Mouse (Mus musculus): Measurements from ENCODE around the gene Cspg5.

Cspg5 gene

DNA sequence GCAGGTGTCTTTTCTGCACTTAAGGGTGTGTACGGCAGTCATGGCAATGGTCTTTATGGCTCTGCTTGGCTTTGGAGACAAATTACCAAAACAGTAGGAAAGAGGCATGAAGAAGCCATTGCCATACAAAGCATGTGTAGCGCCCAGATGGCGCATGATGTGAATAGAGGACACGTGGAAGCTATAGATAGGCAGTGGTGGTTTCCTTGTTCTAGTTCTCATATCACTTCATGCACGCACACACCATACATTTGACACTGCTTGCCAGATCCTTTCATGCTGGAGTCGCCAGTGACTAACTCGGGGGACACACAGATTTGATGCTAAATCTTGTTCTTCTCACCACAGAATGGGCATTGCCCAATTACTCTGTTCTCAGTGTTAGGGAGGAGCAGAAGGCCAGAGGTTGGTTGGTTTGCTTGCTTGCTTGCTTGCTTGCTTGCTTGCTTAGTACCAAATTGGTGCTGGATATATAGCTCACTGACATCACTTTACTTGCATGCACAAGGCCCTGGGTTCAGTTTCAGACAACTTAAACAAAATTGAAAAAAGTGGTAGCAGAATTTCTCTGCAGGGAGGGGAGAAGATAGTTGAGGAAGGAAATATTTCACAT lies at the start of gene Cspg5:
Gene Cspg5, plus strand, starts transcription at position 563 of the 613 bp plus-strand sequence.
- DNase-seq (ENCODE audit: extremely low read depth, low read depth) = no peak

DNA sequence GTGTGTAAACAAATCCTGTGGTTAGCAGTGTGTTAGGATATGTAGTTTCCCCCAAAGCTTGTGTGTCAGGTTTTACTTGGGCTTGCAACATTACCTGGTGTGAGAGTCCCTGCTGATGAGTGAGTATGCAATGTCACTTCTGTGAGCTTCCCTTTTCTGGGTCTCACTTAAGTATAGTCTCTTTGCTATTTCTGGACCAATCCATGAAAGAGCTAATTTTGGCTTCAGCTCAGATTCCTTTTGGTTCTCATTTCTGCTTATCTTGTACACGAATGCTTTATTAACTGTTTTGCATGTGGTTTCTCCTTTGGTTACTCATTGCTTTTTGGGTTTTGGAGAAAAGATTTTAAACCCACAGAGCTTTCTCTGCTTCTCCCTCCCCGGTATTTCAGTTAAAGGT lies 43.7 kb upstream of the Cspg5 start:
- DNase-seq (ENCODE audit: extremely low read depth, low read depth) = no peak

DNA sequence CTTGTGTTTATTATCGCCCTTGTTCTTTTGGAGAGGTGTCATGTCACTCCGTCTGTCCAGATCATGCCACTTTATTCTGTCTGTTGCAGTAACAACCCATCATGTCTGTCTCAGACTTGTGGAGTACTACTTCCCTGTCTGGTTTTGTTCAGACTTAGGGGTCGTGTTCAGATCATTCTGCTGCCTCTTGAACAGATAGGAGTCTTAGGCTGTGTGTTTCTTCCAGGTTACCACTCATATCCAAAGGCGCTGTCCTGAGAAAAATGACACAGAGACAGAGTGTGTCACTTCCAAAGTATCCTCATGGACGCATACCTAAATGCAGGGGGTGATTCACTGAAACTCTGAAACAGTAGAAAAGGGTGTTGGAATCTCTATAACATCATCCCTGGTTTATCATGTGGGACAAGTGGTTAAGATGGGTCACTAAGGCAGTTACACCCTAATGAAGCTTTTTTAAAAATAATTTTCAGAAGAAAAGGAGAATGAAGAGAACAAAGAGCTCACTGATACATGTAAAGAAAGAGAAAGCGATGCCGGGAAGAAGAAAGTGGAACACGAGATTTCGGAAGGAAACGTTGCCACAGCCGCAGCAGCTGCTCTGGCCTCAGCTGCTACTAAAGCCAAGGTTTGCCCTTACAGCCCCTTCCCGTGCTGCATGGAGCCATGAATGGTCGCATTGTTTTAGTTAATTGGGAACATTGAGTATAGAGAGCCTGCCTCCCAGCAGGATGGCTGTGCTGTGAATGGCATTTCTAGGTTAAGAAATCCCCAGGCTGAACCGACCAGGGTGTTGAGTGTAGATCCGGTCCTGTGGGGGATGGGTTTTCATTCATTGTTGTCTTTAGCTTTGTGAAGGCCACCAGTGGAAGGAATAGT lies 37.8 kb upstream of the Cspg5 start:
- DNase-seq (ENCODE audit: extremely low read depth, low read depth) = no peak

DNA sequence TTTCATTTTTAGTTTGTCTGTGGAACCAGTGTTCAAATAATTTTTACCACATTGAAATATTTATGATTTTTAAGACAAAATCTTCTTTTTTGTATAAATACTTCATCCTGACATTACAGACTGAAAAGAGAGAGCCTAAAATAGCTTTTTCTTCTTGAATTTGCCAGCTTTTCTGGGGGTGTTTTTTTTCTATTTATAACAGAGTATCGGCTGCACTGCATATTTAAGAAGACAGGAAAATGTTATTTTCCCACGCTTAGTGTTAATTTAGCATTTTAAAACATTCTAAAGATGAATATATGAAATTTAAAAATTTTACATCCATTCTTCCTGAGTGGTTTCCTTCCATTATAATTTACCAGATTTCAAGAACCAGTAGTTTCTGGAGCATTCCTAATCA lies 37.1 kb upstream of the Cspg5 start:
- DNase-seq (ENCODE audit: extremely low read depth, low read depth) = no peak

DNA sequence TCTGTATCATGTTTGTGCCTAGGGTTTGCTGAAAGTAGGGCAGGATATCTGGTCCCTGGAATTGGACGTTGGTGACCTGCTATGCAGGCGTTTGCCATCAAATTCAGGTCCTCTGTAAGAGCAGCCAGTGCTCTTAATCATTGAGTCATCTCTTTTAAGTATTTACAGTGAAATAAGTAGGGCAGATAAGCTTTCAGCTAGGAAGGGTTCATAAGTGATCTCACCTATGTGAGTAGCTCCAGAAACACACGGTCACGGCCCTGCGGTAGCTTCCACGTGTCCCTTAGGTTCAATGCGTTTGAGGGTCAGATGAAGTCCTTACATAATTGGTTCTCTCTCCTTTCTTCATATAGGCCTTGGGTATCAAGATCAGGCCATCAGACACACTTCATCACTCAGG lies 35.3 kb upstream of the Cspg5 start:
- DNase-seq (ENCODE audit: extremely low read depth, low read depth) = no peak

DNA sequence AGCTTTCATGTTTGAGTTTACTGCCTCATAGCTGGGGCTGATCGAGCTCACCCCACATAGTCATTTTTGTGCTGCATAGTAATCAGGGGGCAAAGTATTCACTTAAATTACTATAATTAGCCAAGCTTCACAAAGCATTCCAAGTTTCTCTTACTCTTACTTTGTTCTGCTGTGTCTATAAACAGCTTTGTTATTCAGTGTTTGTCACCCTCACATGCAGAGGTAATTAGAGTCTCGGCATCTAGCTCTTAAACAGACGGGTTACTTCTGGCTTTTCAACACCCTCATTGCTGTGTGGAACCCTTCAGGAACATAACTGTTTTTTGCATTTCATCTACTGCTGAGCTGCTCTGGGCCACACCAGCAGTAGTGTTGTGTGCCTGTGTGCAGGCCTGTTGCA lies 34.6 kb upstream of the Cspg5 start:
- DNase-seq (ENCODE audit: extremely low read depth, low read depth) = no peak

DNA sequence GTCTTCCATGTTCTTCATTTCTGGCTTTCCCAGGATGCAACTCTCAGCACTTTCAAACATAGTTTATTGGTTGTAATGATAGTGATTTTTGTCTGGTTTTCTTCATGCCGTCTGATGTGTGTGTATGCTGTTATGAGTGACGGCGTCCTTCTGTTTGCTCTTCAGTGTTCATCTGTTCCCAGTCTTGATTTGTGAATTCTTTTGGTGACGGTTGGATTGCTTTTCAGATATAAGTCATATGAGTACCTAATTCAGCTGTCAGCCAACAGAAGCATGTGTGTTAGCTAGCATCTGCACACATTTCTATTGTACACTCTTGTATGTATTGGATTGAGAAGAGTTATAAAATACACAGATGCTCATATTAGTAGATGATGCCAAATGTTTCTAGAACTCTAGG lies 19.3 kb upstream of the Cspg5 start:
- no peak for DNase-seq (ENCODE audit: extremely low read depth, low read depth)

DNA sequence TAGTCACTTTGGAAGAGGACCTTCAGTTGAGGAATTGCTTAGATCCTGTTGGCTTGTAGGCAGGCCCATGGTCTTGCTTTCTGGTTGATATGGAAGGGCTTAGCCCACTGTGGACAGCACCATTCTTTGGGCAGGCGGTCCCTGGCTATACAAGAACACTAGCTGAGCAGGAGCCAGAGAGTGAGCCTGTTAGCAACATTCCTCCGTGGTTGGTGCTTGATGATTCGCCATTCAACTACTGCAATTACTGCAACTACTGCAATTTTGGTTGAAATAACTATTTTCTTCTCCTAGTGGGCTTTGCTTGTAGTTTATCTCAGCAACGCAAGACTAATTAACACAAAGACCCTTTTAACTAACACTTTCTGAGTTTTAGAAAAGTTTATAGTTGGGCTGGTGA lies 17.4 kb upstream of the Cspg5 start:
- DNase-seq (ENCODE audit: extremely low read depth, low read depth) = no peak

DNA sequence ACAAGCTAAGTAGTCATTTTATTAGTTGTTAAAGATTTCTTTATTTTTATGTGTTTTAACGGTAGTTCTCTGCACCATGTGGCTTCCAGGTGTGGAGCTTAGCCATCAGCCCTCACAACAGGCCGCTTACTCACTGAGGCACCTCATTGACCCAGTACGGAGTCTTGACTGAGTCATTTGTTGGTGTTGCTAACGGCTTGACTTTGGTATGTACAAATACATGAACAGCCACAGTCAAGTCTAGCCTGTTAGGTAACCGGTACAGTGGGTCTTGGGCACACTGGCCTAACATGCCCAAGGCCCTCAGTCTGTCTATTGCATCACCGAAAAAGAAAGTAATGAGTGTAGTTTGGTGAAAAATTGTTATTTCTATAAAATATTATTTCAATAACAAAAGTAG lies 14.9 kb upstream of the Cspg5 start:
- DNase-seq (ENCODE audit: extremely low read depth, low read depth) = no peak

DNA sequence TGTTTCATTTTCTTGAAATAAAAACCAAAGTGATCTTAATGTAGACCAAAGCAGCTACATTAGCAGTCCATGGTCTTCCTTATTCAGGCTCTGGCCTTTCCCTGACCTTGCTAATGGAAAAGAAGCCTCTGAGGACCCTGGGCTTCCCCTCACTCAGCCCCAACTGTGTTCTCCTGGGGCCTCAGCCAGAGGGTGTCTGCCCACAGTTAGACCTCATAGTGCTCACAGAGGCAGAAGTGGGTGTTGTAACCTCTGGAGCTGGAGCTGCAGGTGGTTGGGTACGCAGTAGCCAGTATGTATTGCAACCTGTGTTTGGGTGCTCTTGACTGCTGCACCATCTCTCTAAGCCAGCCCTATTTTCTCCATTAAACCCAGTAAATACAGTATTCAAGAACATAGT lies 14.5 kb upstream of the Cspg5 start:
- DNase-seq (ENCODE audit: extremely low read depth, low read depth) = no peak

DNA sequence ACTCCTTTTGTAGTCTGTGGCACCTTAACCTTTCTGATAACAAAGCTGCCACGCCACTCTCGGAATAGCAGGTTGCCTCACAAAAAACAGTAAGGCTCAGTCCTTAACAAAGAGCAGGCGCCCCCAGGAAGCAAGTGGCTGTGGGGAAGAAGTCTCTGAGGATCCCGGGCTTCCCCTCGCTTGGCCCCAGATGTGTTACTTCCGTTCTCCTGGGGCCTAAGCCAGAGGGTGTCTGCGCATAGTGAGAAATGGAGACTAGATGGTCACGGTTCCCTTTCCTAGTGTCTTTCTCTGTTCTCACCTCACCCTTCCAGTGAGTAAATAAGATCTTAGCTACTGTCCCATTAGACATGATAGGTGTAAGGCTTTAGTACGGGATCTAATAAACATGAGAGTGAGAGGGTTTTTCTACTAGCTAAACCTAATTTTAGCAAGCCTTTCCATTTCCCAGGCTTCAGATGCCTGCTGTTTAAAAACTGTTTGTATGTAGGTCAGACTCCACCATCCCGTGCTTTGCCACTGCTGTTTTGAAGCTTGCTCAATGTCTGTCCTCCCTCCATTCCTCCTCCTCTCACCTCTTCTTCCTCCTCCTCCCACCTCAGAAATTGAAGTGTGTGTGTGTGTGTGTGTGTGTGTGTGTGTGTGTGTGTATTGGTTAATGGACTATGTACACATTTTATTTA lies 13.9 kb upstream of the Cspg5 start:
- no peak for DNase-seq (ENCODE audit: extremely low read depth, low read depth)

DNA sequence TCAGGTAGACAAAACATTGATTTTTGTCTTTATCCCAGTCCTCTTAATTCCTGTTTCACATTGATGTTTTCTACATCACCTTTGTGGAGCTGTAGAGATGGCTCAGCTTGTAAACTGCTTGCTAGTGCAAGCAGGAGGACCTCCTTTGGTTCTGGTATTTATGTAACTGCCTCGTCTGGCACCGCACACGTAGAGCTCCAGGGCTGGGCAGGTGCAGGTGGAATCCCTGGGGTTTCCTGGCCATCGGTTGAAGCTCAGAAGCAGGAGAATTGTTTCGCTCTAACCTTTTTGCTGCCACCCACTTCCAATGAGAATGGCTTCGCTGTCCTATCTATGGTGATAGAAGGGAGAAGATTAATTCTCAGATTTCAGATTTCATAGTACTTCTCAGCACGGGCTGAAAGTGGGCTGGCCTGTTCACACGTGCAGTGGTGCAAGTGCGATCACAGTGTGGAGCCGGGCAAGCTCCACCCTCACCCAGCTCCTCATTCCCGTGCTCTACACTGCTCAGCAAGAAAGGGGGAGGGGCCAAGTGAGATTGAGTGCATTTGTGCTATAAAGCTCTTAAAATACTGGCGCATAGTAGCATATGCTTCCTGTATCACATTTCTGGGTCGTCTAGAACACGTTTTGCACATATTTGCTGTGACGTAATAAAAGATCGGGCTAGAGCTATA lies 13.1 kb upstream of the Cspg5 start:
- DNase-seq (ENCODE audit: extremely low read depth, low read depth) = no peak

DNA sequence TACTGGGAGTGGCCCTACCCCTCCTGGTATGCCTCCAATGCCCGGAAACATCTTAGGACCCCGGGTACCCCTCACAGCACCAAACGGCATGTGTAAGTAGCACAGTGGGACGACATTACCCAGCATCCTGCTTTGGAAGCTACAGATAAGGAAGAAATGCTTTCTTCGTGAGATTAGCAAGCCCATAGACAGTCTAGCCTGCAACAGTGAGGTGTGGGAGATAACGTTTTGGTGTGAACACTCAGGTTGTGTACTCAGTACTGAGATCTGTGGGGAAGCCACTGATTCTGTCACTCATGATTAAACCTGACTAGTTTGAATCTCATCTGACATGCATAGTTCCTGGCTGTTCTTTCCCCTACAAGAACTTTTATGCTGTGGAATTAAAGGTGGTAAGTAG lies 8.6 kb upstream of the Cspg5 start:
- no peak for DNase-seq (ENCODE audit: extremely low read depth, low read depth)

DNA sequence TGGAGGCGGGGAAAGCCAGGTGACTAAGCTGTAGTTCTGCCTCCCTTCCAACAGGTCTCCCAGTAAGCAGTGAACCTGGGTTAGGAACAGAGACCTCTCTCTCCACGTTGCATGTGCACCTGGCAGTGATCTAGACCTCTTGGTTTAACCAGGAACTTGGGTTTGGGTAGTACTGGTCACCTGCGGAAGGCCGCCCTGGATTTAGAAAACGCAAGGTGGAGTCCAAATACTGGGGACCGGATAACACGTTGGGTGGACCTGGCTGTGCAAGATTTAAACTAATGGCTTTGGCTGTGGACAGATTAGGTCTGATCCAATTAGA lies 945 bp downstream of the Cspg5 start:
- DNase-seq (ENCODE audit: extremely low read depth, low read depth) = no peak

DNA sequence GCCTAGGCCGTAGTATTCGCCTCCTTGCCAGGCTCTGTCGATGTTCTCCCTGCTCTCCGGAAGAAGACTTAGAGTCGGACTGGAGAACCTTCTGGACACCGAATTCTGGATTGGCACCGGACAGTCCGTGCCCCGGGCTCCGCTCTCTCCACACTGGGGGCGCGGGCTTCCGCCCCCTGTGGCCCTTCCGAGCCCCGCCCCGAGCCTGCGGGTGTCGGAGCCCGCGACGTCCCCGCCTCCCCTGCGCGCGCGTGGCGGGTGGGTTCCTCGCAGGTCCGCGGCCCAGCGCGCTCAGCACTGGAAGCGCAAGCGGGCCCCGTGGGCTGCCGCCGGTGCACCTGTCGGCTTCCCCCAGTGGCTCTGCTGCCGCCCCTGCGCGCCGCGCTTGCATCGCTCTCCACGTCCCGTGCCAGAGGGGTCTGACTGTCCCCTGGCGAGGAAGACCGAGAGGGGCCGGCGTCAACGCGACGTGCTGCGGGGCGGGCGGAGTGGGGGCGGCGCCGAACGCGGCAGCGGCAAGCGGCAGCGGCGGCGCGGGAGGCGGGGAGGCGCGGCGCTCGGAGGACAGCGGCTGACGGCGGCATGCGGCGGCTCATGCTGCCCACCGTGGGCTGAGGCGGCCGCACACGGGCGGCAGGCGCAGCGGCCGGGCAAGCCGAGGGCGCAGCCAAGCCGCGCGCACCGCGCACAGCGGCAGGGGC lies 1.5 kb downstream of the Cspg5 start:
- no peak for DNase-seq (ENCODE audit: extremely low read depth, low read depth)

DNA sequence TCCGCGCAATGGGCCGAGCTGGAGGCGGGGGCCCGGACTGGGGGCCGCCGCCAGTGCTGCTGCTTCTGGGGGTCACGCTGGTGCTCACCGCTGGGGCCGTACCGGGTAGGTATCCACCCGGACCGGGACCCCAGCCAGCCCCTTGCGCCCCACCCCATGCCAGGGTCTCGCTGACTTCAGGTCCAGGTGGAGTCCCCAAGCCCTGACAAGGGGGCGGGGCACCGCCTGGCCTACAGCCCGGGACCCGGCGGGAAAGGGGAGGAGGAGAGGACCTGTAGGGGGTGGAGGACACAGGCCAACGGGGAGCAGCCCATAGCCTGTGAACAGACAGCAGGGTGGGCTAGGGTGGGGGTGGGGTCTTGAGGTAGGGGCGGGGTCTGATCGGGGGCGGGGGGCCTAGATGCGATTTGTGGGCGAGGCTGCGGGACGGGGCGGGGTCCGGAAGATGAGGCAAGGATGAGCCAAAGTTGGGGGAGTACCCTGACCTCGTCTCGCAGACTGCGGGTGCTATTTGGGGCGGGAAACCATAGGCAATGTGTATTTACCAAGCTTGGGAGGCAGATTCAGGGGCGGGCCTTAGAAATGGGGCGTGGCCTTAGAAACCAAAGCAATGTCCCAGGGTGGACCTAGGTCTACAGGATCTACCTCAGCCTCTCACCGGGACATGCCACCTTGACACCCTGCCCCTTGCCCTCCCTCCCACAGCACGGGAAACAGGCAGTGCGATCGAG lies 2.2 kb downstream of the Cspg5 start:
- peak; percentile 12 for DNase-seq (ENCODE audit: extremely low read depth, low read depth)

DNA sequence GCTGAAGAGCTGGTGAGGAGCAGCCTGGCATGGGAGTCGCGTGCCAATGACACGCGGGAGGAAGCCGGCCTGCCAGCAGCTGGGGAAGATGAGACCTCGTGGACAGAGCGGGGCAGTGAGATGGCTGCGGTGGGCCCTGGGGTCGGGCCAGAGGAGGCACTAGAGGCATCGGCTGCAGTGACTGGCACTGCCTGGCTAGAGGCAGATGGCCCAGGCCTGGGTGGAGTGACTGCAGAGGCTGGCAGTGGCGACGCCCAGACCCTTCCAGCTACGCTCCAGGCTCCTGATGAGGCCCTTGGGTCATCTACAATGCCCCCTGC lies 2.7 kb downstream of the Cspg5 start:
- no peak for DNase-seq (ENCODE audit: extremely low read depth, low read depth)

DNA sequence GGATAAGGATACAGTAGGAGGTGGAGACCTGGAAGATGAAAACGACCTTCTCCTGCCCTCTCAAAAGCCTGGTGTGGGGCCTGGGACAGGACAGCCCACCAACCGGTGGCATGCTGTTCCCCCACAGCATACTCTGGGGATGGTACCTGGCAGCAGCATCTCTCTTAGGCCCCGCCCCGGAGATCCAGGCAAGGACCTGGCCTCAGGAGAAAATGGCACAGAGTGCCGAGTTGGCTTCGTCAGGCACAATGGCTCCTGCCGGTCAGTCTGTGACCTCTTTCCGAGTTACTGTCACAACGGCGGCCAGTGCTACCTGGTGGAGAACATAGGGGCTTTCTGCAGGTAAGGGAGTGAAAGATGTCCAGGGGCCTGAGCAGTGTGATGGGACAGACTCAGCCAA lies 3.5 kb downstream of the Cspg5 start:
- no peak for DNase-seq (ENCODE audit: extremely low read depth, low read depth)

DNA sequence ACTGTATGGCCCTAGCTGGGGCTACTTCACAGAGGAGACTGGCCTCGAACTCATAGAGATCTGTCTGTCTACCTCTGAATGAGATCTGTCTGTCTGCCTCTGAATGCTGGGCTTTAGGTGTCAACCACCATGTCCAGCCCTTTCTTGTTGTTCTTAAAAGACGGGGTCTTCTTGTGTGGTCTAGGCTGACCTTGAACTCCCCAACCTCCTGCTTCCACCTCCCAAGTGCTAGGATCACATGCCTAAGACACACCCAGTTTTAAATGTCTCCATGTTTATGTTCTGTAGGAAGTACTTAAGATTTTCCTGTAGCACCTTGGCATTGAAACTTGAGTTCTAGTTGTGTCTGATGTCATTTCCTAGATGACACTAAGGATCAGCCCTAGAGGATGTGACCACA lies 5.3 kb downstream of the Cspg5 start:
- DNase-seq (ENCODE audit: extremely low read depth, low read depth) = no peak

DNA sequence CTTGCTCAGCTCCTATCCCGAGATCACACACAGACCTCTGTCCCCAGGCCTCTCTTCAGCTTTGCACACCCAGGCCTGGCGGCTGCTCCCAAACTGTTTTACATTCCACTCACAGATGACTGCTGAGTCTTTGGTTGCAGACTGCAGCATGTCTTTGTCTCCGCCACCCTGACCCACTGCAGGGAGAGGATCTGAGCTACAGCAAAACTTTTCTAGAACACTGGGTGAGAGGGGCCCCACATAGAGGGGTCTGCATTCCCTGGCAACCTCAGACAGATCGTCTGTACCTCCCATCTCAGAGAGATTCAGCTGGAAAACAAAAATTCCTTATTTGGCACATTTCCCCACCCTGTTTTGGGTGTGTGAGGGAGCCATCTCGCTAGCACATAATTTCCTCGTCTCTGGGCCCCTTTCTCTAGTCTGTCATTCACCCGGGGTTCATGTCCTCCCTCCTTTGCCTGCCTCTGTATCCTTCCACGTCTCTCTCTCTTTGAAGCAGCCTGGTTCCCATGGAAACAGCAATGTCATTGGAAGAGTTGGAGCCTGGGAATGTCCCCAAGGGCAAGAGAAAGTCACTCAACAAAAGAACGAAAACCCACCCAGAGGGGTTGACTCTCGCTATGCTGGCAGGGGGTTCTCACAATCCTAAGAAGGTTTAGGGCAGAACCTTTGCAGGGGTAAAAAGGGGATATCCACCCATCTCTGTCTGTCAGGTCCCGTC lies 6.4 kb downstream of the Cspg5 start:
- no peak for DNase-seq (ENCODE audit: extremely low read depth, low read depth)
